Mouse (Mus musculus) kidney, postnatal 14 days (tissue): ENCODE data around the gene Iqgap2.
A peak's percentile ranks its signal among the peaks of the same experiment; 100 is the strongest.

ENCODE experiments used
- DNase-seq: peaks from one replicate; pipeline ENCODE4 v3.0.0; 2022; ENCODE audit warnings: mixed read lengths

The Iqgap2 gene

DNA sequence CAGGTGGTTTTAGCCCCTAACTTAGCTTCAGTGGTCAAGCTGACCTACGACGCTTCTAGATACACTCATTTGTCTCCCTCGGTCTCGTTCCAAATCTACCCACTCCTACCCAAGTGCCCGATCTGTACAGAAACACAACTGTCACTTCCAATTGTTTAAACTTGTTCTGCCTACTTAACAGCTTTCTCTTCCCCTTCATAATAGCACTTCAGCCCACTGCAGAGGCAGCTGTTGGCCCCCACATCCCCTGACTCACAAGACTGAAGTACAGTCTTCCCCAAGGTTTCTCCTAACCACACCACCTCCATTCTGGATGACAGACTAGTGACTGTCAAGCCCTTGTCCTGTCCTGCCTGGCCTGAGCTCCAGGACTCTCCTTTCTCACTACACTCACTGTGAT lies 63.1 kb downstream of the Iqgap2 start:
- no peak for DNase-seq

GRCm38 (mm10) chr13:95826178-95826577 lies 65.5 kb downstream of the Iqgap2 start:
- DNase-seq, result no peak

DNA sequence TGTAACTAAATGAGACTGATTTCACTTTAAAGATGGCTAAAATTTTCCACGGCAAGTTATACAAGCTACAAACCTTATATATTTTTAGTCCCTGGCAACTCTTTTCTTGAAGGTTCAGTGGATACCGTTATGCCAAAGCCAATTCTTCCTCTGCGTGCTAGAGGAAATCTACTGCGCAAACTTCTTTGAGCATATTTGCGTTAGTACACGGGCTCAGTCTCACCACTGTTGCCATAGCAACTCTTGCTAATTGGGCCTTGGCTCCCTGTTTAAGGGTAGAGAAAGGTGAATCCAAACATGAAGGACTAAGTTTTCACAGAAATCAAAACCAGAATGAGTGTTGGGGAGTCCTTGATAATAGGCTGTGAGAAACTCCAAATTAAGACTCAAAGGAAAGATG lies 68.8 kb downstream of the Iqgap2 start:
- no peak for DNase-seq

DNA sequence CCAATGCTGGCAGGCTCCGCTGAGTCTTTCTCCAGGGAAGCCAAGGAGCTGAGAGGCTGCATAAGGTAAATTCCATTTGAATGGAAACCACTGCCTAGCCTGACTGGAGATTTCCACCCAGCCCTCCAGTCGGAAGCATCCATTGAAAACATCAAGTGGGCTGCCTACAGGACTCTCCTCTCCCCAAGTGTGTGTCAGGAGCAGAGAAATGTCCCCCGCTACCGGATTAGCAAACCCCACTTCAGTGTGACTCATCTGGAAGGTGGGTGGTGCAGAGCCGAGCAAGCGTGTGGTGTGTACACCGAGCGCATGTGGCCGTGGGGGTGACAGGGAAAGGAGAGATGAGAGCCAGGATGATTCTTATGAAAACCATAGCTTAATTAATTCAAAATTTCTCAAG lies 71.7 kb downstream of the Iqgap2 start:
- DNase-seq, result no peak

DNA sequence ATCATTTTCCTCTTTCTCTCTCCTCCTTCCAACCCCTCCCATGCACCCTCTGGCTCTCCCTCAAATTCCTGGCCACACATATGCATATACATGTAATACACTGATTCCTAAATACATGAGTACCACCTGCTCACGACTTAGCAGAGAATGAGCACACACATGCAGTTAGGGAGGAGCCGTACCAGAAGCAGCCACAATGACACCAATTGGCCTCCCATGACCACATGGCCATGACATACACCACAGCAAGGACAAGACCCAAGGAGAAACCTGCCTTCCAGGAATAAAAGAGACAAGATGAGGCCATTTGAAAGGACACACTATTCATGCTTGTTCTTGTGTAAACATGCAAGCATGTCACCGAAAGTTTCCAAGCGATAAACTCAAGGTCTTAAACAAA lies 72.8 kb downstream of the Iqgap2 start:
- no peak for DNase-seq

- no peak for DNase-seq
These were observed 78.1 kb downstream of the Iqgap2 start for GRCm38 (mm10) chr13:95813643-95814042.

- no peak for DNase-seq
These were observed 80.9 kb downstream of the Iqgap2 start for GRCm38 (mm10) chr13:95810796-95811195.

GRCm38 (mm10) chr13:95807106-95807750 lies 84.5 kb downstream of the Iqgap2 start:
- no peak for DNase-seq

- peak; percentile 76 for DNase-seq
These were observed 86.1 kb downstream of the Iqgap2 start for GRCm38 (mm10) chr13:95805469-95806166.

DNA sequence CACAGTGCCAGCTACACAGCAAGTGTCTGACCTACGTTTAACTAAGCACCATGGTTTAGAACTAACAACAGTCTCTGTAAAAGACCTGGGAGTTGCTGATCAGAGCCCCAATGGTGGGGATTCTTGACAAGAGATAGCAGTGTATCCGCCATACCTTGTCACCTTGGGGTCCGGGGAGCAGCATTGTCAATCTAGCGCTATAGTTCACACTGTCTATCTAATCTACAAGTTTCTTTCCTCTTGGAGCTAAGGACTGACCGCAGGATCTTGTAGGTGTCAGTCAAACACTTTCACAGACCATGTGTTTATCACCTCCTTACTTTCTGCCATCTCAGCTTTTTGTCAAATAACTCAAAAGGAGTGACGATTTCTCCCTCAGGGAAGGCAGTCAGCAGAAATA lies 87.6 kb downstream of the Iqgap2 start:
- no peak for DNase-seq

GRCm38 (mm10) chr13:95800925-95801324 lies 90.8 kb downstream of the Iqgap2 start:
- DNase-seq, result no peak

- DNase-seq, result no peak
These were observed 92.4 kb downstream of the Iqgap2 start for GRCm38 (mm10) chr13:95799322-95799721.

DNA sequence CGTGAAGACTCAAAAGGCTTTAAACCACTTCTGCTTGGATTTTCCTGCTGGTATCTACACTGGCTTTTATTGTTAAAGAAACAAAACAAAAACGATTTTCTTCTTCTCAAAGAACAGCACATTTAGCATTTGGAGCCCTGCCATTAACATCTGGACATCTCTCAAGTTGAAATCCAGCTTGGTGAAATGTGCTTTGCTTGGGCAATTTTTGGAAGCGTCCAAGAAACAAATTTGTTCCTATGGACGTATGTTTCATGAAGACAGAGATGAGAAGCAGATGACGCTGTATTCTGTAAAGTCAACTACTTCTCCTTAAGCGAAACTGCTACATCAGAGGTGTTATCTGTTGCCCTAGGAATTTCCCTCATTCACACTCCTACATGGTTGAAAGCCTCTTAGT lies 93.0 kb downstream of the Iqgap2 start:
- no peak for DNase-seq

GRCm38 (mm10) chr13:95797530-95797929 lies 94.2 kb downstream of the Iqgap2 start:
- DNase-seq, result no peak

DNA sequence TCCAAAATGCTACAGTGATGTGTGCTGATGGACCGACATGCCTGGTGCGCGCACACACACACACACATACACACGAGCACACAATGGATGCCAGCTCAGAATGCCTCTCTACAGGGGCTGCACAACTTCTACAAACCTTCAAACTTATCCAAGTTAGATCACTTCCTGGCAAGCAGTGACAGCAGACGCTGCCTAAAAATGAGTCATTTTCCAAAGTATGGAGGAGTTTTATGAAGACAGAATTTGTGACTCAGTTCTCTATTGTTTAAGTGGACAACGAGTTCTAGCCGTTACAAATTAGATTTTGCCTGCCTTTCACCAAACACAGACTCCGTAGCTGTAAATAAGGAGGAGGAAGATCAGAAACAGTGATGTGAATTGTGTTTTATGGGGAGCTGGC lies 97.4 kb downstream of the Iqgap2 start:
- DNase-seq, result no peak

DNA sequence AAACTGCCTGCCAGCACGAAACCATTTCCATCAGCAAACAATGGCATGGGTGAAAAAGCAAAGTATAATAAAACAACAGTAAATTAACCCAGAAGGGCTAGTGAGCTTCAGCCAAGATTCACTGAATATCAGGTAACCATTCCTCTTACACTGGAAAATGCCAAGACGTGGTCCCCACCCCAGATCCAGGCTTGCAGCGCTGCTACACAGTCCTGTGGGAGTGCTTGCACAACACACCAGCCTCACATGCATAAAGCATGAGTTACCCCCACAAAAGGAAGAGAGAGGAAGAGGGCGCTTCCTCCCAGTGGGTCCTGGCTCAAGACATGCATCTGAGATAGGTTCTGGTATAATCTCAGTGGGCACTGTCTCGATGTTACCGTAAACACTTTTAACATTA lies 100.8 kb downstream of the Iqgap2 start:
- no peak for DNase-seq

DNA sequence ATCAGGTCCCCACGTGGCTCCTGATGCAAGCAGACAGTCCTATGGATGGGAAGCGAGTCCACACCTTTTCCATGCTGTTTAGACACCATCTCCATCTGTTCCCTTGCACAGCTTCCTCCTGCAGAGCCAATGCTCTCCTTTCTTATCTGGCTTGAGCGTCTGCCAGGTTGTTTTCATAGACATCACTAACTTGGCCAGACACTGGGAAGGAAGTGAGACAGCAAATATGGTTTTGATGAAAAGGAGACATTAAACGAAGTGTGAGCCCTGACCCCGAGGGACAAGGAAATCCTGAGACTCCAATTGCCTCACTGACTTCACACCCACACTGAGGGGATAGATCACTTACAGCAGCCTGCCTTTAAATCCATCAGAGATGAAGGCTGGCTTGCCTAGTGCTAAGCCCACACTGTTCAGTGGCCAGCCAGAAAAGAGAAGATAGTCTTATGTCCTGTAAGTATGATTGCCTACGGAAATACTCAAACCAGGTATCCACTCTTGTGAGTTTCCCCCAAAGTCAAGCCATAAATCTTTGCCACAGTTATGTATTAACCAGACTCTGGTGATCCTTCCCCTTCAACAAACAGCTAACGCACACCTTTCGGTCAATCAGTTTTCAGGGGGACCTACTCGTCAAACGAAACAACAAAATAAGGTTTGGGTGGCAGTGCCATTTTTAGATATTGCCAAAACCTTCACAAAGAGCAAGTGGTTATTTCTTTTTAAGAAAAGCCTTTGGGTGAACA lies 102.9 kb downstream of the Iqgap2 start:
- peak; percentile 37 for DNase-seq

DNA sequence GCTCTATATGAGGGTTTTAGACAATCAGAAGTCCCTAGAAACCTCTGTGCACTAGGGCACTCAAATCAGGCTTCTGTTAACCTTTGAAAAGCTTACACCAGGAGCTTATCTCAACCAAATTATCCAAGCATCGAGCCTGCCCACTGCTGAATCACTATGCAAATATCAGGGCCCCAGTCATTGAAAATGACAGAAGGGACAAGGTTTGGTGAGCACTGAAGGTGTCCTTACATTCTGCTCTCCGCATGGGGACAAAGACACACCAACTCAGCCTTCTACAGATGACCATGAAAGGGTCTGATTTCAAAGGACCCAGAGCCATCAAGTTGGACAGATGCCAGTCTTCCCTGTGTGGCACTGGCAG lies 108.8 kb downstream of the Iqgap2 start:
- DNase-seq, result no peak

DNA sequence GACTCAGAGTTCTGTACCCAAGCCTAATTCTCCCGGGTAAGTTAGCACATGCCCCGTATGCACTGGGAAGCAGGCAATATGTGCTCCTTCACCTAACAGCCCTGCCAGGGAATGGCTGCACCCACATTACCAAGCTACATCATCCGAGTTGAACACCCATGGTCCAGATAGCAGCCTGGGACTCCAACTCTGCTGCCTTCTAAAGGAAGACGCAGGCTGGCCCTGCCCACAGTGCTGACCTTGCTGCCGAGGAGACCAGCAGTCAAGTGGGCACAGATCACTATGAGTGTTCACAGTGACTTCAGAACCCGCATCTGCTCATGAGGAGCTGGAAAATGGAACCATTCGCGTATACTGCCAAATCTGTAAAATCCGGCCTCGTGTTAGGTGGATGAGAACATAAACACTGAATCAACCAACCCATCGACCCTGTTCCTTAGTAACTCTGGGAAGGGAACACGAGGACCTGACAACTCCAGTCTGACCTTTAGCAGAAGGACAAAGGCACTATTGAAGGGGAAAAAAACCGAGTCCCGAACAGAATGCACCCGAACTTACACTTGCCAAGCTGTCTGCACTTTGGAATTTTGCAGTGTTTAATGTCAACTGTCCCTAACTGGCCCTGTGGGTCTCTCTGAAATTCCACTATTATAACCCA lies 109.3 kb downstream of the Iqgap2 start:
- DNase-seq, result no peak

DNA sequence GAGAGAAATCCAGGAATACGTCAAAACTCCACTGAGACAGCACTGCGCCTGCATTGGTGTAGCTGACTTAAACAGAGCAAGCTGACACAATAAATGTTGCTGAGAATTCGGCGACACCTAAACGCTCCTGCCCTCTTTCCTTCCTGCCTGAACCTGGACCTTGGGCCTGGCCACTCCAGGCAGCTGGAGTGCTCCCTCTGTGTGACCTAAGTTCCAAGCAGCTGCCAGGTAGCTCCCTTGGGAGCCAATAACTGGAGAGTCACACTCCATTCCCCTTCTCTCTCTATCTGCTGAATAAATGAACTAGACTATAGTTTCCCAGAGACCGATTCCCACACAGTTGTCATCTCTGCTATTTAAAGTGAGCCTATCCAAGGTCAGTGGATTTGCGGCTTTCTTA lies 111.7 kb downstream of the Iqgap2 start:
- no peak for DNase-seq

DNA sequence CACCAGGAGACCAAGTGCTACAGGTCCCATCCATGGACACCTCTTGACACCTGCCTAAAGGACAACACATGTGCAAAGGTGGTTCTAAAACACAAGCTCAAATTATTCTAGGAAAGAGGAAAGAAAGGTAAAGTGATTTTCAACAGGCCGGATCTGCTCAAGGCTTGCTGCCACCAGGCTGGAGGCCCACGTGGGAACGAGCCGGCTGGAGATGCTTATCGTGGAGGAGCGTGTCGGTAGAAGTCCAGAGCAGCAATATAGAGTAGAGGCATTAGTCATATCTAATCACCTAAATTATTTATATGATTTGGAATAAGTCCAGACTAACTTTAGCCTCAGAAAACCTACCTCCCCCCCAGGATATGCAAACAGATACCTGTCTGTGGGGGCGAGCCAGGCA lies 112.5 kb downstream of the Iqgap2 start:
- no peak for DNase-seq

GRCm38 (mm10) chr13:95778761-95779161 lies 113.0 kb downstream of the Iqgap2 start:
- DNase-seq, result no peak

DNA sequence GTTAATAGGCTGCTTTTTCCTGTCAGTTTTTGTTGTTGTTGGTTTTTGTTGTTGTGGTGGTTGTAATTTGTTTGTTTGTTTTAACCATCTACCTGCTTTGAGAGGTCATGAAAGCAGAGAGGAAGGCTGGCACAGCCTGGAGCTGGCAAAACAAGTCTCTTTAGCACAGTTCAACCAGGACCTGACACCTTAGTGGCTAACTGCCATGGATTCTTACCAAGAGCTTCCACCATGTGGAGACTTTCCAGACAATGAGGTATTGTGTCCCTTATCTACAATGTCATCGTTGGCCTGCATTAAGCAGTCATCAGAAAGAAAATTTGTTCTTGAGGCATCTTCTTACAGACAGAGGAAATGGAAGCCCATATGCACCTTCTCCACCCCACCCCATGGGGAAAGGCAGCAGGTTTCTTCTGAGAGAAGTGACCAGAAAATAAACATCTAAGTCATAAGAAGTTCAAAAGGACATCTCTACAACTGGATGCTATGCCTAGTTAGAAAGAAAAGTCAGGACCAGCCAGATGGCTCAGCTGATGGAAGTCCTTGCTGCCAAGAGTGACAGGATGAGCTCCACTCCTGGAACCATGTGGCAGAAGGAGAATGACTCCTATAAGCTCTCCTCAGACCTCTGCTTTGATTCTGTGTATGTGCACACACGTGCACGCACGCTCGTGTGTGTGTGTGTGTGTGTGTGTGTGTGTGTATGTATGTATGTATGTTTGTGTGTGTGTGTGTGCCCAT lies 113.9 kb downstream of the Iqgap2 start:
- no peak for DNase-seq
